Mouse (Mus musculus) common myeloid progenitor, adult 5-6 weeks (primary cell): ENCODE measurements around the gene Srrm3. TPM values are rescaled to one million over a fixed set of nuclear protein-coding genes. Genes with fewer than 3 reads are reported as not detected.

Source experiments
- ATAC-seq: replicated peaks from 2 replicates; pipeline ENCODE4 v1.8.0; 2016; ENCODE audit warnings: low read depth, mild to moderate bottlenecking, moderate TSS enrichment, inconsistent platforms; ENCODE audit not compliant: poor library complexity, severe bottlenecking
- total RNA-seq: library from RNA; stranded (forward); fragments of 200-1000, 187-1606 nt; gene quantifications from 2 replicates; pipeline ENCODE4 v1.2.3, GENCODE M21; 2017

The Srrm3 gene
- total RNA-seq, 1 experiment from 2014 or later, result not detected

GRCm38 (mm10) chr5:135900701-135901100 lies 94.0 kb downstream of the Srrm3 start:
- ATAC-seq, result no peak

- no peak for ATAC-seq
These were observed 94.8 kb downstream of the Srrm3 start for GRCm38 (mm10) chr5:135901354-135902095.

GRCm38 (mm10) chr5:135903058-135903457 lies 96.4 kb downstream of the Srrm3 start:
- no peak for ATAC-seq

GRCm38 (mm10) chr5:135903551-135904151 lies 97.0 kb downstream of the Srrm3 start:
- ATAC-seq, result peak; percentile 66

- no peak for ATAC-seq
These were observed 97.6 kb downstream of the Srrm3 start for GRCm38 (mm10) chr5:135904259-135904658.

- peak; percentile 34; the same call in 1 of the 2 replicates for ATAC-seq
These were observed 98.9 kb downstream of the Srrm3 start for GRCm38 (mm10) chr5:135905320-135906225.

GRCm38 (mm10) chr5:135906846-135907245 lies 100.2 kb downstream of the Srrm3 start:
- ATAC-seq, result peak; percentile 26; the same call in 1 of the 2 replicates

GRCm38 (mm10) chr5:135907256-135907655 lies 100.6 kb downstream of the Srrm3 start:
- ATAC-seq, result no peak

GRCm38 (mm10) chr5:135908185-135908584 lies 101.5 kb downstream of the Srrm3 start:
- ATAC-seq, result no peak

- ATAC-seq, result no peak
These were observed 102.3 kb downstream of the Srrm3 start for GRCm38 (mm10) chr5:135908989-135909388.

- no peak for ATAC-seq
These were observed 103.0 kb downstream of the Srrm3 start for GRCm38 (mm10) chr5:135909646-135910045.

GRCm38 (mm10) chr5:135910813-135911212 lies 104.1 kb downstream of the Srrm3 start:
- no peak for ATAC-seq

GRCm38 (mm10) chr5:135911633-135912220 lies 105.0 kb downstream of the Srrm3 start:
- ATAC-seq, result no peak

GRCm38 (mm10) chr5:135913201-135913600 lies 106.5 kb downstream of the Srrm3 start:
- ATAC-seq, result peak; percentile 40; the same call in 1 of the 2 replicates

GRCm38 (mm10) chr5:135914156-135914555 lies 107.5 kb downstream of the Srrm3 start:
- no peak for ATAC-seq

GRCm38 (mm10) chr5:135916051-135916565 lies 109.4 kb downstream of the Srrm3 start:
- ATAC-seq, result no peak

- no peak for ATAC-seq
These were observed 109.9 kb downstream of the Srrm3 start for GRCm38 (mm10) chr5:135916601-135917000.

GRCm38 (mm10) chr5:135917327-135918058 lies 110.8 kb downstream of the Srrm3 start:
- no peak for ATAC-seq

- ATAC-seq, result no peak
These were observed 111.4 kb downstream of the Srrm3 start for GRCm38 (mm10) chr5:135918059-135918437.
